Mouse (Mus musculus) lung, embryonic 14.5 days (tissue): ENCODE results near the gene Atg10. TPM values are rescaled to one million over a fixed set of nuclear protein-coding genes. Genes with fewer than 3 reads are reported as not detected.

Experiments
- ATAC-seq: fragments of 200-750 bp; cut with Nextera tagmentation; 2 replicates; pipeline ENCODE4 v1.8.0; 2017; ENCODE audit warnings: mild to moderate bottlenecking, moderate TSS enrichment, moderate library complexity; ENCODE audit not compliant: insufficient read depth
- DNase-seq: peaks from one replicate; pipeline ENCODE4 v3.0.0-alpha.2; 2015
- H3K27ac ChIP-seq: fragments of 300-500 bp; sonication (generic); 2 replicates; pipeline ENCODE4 v1.5.1; 2014; ENCODE audit warnings: low read depth, mild to moderate bottlenecking, moderate library complexity
- H3K27me3 ChIP-seq: fragments of 300-500 bp; sonication (generic); 2 replicates; pipeline ENCODE4 v1.6.1; 2014; ENCODE audit warnings: low read length, control low read depth; ENCODE audit not compliant: insufficient read depth
- H3K36me3 ChIP-seq: fragments of 300-500 bp; sonication (generic); 2 replicates; pipeline ENCODE4 v1.6.1; 2014; ENCODE audit warnings: control low read depth; ENCODE audit not compliant: insufficient read depth
- H3K4me1 ChIP-seq: fragments of 300-500 bp; sonication (generic); 2 replicates; pipeline ENCODE4 v1.6.1; 2014; ENCODE audit warnings: antibody characterized with exemption, control low read depth; ENCODE audit not compliant: insufficient read depth
- H3K4me2 ChIP-seq: fragments of 300-500 bp; sonication (generic); 2 replicates; pipeline ENCODE4 v1.6.1; 2014; ENCODE audit warnings: mild to moderate bottlenecking
- H3K4me3 ChIP-seq: fragments of 300-500 bp; sonication (generic); 2 replicates; pipeline ENCODE4 v1.5.1; 2014; ENCODE audit warnings: low read depth, low read length
- H3K9ac ChIP-seq: fragments of 300-500 bp; sonication (generic); 2 replicates; pipeline ENCODE4 v1.6.1; 2014
- H3K9me3 ChIP-seq: fragments of 300-500 bp; sonication (generic); 2 replicates; pipeline ENCODE4 v1.6.1; 2016; ENCODE audit warnings: low read depth, low read length, control low read depth
- CTCF ChIP-seq: IDR thresholded peaks from 2 replicates; pipeline ENCODE4 v1.5.1; 2016; ENCODE audit warnings: antibody characterized with exemption, low read depth
- WGBS: fragments of 180-500 bp; shearing (Covaris S2); extraction: QIAGEN DNeasy Blood & Tissue Kit; methylation state at CpG from one replicate; pipeline ENCODE4 v1.1.7; 2014; 5-methylcytosine and 5-hydroxymethylcytosine counted together
- polyA plus RNA-seq: library from polyadenylated mRNA; unstranded; fragments of >200 nt; fragmentation: Nextera tagmentation; extraction: Ambion mirVana; gene quantifications from 2 replicates; pipeline ENCODE4 v1.2.1, GENCODE M21; 2014

Atg10 gene
- polyA plus RNA-seq, 1 experiment from 2014 or later: 13.4 TPM

DNA sequence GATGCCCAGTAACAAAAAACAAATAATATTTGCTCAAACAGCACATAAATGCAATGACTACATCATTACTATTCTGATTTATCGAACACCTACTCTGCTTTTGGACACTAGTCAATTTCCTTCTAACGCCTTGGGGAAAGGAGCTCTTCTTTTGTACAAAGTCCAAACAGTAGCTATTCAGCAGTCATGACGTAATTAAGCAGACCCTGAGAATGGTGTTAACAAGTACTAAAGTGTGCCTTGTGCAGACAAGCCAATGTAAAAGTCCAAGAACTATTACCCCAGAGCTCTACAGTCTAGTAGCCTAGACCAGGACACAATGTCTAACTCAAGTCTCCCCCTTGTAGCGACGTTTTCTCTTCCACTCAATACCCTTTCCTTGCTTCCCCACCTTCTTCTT lies 67.5 kb downstream of the Atg10 start:
- 81% methylated on average over 5 of the region's 5 CpGs for WGBS
- ATAC-seq: no peak

DNA sequence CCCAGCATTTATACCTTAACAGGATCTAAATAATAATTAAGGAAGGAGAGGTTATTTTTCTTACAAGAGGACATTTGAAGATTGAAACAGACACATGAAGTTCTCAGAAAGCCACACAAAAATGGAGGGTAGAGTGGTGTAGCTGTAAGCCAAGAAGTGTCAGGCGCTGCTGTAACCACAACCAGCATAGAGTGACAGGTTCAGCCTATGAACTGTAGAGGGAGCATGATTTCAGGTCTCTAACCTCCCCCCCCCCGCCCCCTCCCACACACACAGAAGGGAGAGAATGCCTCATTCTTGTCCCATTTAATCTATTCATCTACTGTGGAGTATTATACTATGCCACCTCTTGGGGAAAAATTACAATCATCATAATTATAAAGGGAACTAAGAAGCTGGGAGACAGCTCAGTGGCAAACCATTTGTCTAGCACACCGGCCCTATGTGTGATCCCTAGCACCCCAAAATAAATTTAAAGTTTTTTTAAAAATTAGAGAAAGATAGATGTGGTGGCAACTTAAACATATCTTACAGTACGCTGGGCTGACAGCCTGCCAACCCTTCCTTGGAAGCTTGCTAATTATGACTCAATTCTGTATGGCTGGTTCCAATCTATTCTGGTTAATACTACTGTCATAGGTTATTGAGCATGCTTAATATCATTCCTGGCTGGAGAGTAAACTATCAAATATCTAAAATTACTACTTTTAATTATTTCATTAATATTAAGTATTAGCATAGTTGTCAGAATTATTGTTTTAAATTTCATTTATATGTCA lies 68.2 kb downstream of the Atg10 start:
- H3K4me3 ChIP-seq: no peak overlapping the region
- WGBS: 64% methylated on average over 4 of the region's 4 CpGs
- H3K27ac ChIP-seq: no peak overlapping the region
- ATAC-seq (no peak), DNase-seq (no peak)
- no peaks in the 10 kb centered on the region for H3K4me1 ChIP-seq
- no peaks in the 10 kb centered on the region for H3K27me3 ChIP-seq
- no peaks in the 10 kb centered on the region for H3K36me3 ChIP-seq
- no peak overlapping the region for H3K4me2 ChIP-seq
- TF ChIP-seq CTCF: no peak
- H3K9ac ChIP-seq: no peak overlapping the region
- no peaks in the 10 kb centered on the region for H3K9me3 ChIP-seq

More for the DNA sequence above, 67.5 kb downstream of the Atg10 start:
- no peaks in the 10 kb centered on the region for H3K36me3 ChIP-seq
- H3K4me1 ChIP-seq: no peaks in the 10 kb centered on the region
- H3K27me3 ChIP-seq: no peaks in the 10 kb centered on the region
- H3K4me3 ChIP-seq: no peak overlapping the region
- no peak overlapping the region for H3K4me2 ChIP-seq
- no peaks in the 10 kb centered on the region for H3K9me3 ChIP-seq
- H3K27ac ChIP-seq: no peak overlapping the region
- DNase-seq: no peak
- no peak overlapping the region for H3K9ac ChIP-seq
- no peak for TF ChIP-seq CTCF

GRCm38 (mm10) chr13:91154622-91155021 lies 69.1 kb downstream of the Atg10 start:
- Histone ChIP-seq H3K27ac (no peak overlapping the region), H3K27me3 (no peaks in the 10 kb centered on the region), H3K4me3 (no peak overlapping the region), H3K36me3 (no peaks in the 10 kb centered on the region), H3K9me3 (no peaks in the 10 kb centered on the region), H3K4me2 (no peak overlapping the region), H3K9ac (no peak overlapping the region), H3K4me1 (no peaks in the 10 kb centered on the region)
- ATAC-seq: no peak
- TF ChIP-seq CTCF: no peak
- no peak for DNase-seq
- WGBS: 74% methylated on average over 7 of the region's 7 CpGs

DNA sequence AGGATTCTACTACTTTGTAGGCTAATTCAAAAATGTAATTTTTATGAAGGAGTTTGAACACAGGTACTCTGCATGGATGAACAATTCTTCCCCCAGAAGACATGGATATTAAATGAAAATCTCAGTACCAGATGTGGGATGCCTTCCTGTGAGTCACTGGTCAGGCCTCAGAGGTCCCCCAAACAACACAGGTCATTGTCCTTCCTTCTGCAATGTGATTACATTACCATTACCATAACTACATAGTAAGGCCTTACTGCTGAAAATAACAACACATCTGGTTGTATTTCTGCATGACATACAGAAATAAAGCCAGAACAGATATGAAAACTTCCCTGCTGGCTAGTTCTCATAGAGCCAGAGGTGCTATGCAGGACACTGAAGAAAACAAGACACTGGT lies 87.4 kb downstream of the Atg10 start:
- Histone ChIP-seq H3K27me3 (no peaks in the 10 kb centered on the region), H3K9ac (no peak overlapping the region), H3K4me3 (no peak overlapping the region), H3K4me2 (no peak overlapping the region), H3K36me3 (no peaks in the 10 kb centered on the region), H3K4me1 (no peaks in the 10 kb centered on the region), H3K27ac (no peak overlapping the region), H3K9me3 (no peaks in the 10 kb centered on the region)
- no peak for ATAC-seq
- TF ChIP-seq CTCF: no peak
- DNase-seq: no peak

DNA sequence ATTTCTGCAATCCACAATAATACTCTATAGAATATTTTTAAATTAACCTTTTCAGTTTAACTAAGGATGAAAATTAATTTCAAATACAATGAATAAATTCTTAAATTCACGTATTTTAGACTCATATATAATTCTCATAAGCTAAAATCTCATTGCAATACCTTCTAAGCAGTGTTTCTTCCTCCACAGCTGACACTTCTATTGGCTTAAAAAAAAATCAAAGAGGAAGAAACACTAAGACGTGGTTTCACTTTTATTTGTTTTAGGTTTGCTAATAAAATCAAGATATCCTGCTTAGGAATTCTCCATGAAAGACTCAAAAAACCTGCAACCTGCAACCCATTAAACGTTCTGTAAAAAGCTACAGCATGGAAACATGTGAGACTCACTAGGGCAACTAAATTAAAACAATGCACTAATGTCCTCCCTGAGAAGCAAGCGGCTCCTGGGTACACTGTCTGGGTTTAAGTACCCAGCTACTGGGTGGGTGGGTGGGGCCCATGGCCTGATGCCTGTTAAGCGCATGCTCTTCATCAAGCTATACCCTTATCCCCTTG lies 90.4 kb downstream of the Atg10 start:
- DNase-seq: no peak
- Histone ChIP-seq H3K36me3 (no peaks in the 10 kb centered on the region), H3K27ac (no peak overlapping the region), H3K9me3 (no peaks in the 10 kb centered on the region), H3K4me1 (no peaks in the 10 kb centered on the region), H3K4me2 (no peak overlapping the region), H3K9ac (no peak overlapping the region), H3K27me3 (no peaks in the 10 kb centered on the region), H3K4me3 (no peak overlapping the region)
- TF ChIP-seq CTCF: no peak
- ATAC-seq: no peak
- WGBS: 67% methylated on average over 5 of the region's 5 CpGs

- Histone ChIP-seq H3K36me3 (no peaks in the 10 kb centered on the region), H3K4me2 (no peak overlapping the region), H3K4me3 (no peak overlapping the region), H3K4me1 (no peaks in the 10 kb centered on the region), H3K9ac (no peak overlapping the region), H3K9me3 (no peaks in the 10 kb centered on the region), H3K27ac (no peak overlapping the region), H3K27me3 (no peaks in the 10 kb centered on the region)
- WGBS: 17% methylated on average over 7 of the region's 7 CpGs
- ATAC-seq (no peak), DNase-seq (peak; percentile 61)
- TF ChIP-seq CTCF: no peak
Measured at GRCm38 (mm10) chr13:91129071-91129470, 94.7 kb downstream of the Atg10 start.

GRCm38 (mm10) chr13:91128581-91128980 lies 95.2 kb downstream of the Atg10 start:
- H3K27ac ChIP-seq: no peak overlapping the region
- no peaks in the 10 kb centered on the region for H3K9me3 ChIP-seq
- no peak overlapping the region for H3K4me3 ChIP-seq
- ATAC-seq (no peak), DNase-seq (no peak)
- no peak overlapping the region for H3K9ac ChIP-seq
- 59% methylated on average over 1 of the region's 1 CpGs for WGBS
- no peaks in the 10 kb centered on the region for H3K36me3 ChIP-seq
- no peak overlapping the region for H3K4me2 ChIP-seq
- H3K27me3 ChIP-seq: no peaks in the 10 kb centered on the region
- no peaks in the 10 kb centered on the region for H3K4me1 ChIP-seq
- no peak for TF ChIP-seq CTCF
